Mouse (Mus musculus) MEL (cell line): ENCODE measurements around the gene Pdgfa. TPM values are rescaled to one million over a fixed set of nuclear protein-coding genes. Genes with fewer than 3 reads are reported as not detected.

Source experiments
- DNase-seq: peaks from one replicate; pipeline ENCODE4 v3.0.0; 2011; ENCODE audit warnings: low read depth, low spot score
- H3K27ac ChIP-seq: 2 replicates; pipeline ENCODE4 v1.5.1; 2012; ENCODE audit warnings: low read depth, mild to moderate bottlenecking, control low read depth, low read length, moderate library complexity; ENCODE audit not compliant: control insufficient read depth
- H3K27me3 ChIP-seq, 2 experiments: fragments of 150-350 bp in 1 of 2; sonication (generic) in 1 of 2; 2 replicates each; pipeline ENCODE4 v1.6.1; 2012; ENCODE audit warnings: low read length in 2 of 2, mild to moderate bottlenecking in 2 of 2, improper control_type of control experiment in 1 of 2, moderate library complexity in 1 of 2; ENCODE audit not compliant: insufficient read depth in 2 of 2, control insufficient read depth in 1 of 2
- H3K36me3 ChIP-seq, 2 experiments: 2 replicates each; pipeline ENCODE4 v1.6.1; 2012 to 2014; ENCODE audit warnings: low read length in 2 of 2, improper control_type of control experiment in 1 of 2, inconsistent platforms in 1 of 2, mild to moderate bottlenecking in 1 of 2; ENCODE audit not compliant: insufficient read depth in 2 of 2, control insufficient read depth in 1 of 2
- H3K4me1 ChIP-seq, 2 experiments: fragments of 150-350 bp in 1 of 2; sonication (generic) in 1 of 2; 2 replicates each; pipeline ENCODE4 v1.6.1; 2012; ENCODE audit warnings: low read length in 2 of 2, improper control_type of control experiment in 1 of 2, mild to moderate bottlenecking in 1 of 2; ENCODE audit not compliant: insufficient read depth in 2 of 2, control insufficient read depth in 1 of 2
- H3K4me3 ChIP-seq, 2 experiments: fragments of 150-350 bp in 1 of 2; sonication (generic) in 1 of 2; 2 replicates each; pipeline ENCODE4 v1.5.1; 2012; ENCODE audit warnings: low read depth in 2 of 2, low read length in 2 of 2, mild to moderate bottlenecking in 2 of 2, moderate library complexity in 2 of 2, control low read depth in 1 of 2, improper control_type of control experiment in 1 of 2; ENCODE audit not compliant: control insufficient read depth in 1 of 2, insufficient read depth in 1 of 2
- H3K79me2 ChIP-seq: 2 replicates; pipeline ENCODE4 v1.6.1; 2012; ENCODE audit warnings: mild to moderate bottlenecking, low read length, moderate library complexity; ENCODE audit not compliant: control insufficient read depth, poor library complexity, insufficient read depth
- H3K9ac ChIP-seq: 2 replicates; pipeline ENCODE4 v1.6.1; 2012; ENCODE audit warnings: low read depth, mild to moderate bottlenecking, control low read depth, low read length, moderate library complexity; ENCODE audit not compliant: control insufficient read depth, poor library complexity, severe bottlenecking
- H3K9me3 ChIP-seq: fragments of 150-350 bp; sonication (generic); replicated peaks from 2 replicates; pipeline ENCODE4 v1.6.1; 2012; ENCODE audit warnings: mild to moderate bottlenecking, low read length, improper control_type of control experiment, moderate library complexity; ENCODE audit not compliant: insufficient read depth
- BHLHE40 ChIP-seq: IDR thresholded peaks from 2 replicates; pipeline ENCODE4 v1.6.1; 2012; ENCODE audit warnings: low read depth, mild to moderate bottlenecking, inconsistent platforms, low read length, improper control_type of control experiment, borderline replicate concordance
- E2F4 ChIP-seq: IDR thresholded peaks from 2 replicates; pipeline ENCODE4 v1.6.1; 2011; ENCODE audit warnings: low read depth, low read length, improper control_type of control experiment, borderline replicate concordance
- JUND ChIP-seq: IDR thresholded peaks from 2 replicates; pipeline ENCODE4 v1.6.1; 2011; ENCODE audit warnings: low read depth, mild to moderate bottlenecking, improper control_type of control experiment, low read length
- KAT2A ChIP-seq: conservative IDR thresholded peaks from 2 replicates; pipeline ENCODE4 v1.6.1; 2012; ENCODE audit warnings: low read depth, low read length, improper control_type of control experiment, inconsistent platforms
- MAFK ChIP-seq: IDR thresholded peaks from 2 replicates; pipeline ENCODE4 v1.6.1; 2011; ENCODE audit warnings: low read depth, mild to moderate bottlenecking, low read length, improper control_type of control experiment, borderline replicate concordance
- MAX ChIP-seq: IDR thresholded peaks from 2 replicates; pipeline ENCODE4 v1.6.1; 2011; ENCODE audit warnings: low read length, improper control_type of control experiment
- MEF2A ChIP-seq: IDR thresholded peaks from 2 replicates; pipeline ENCODE4 v1.6.1; 2014; ENCODE audit warnings: low read depth, mild to moderate bottlenecking, inconsistent platforms, low read length, improper control_type of control experiment; ENCODE audit not compliant: poor library complexity, insufficient replicate concordance, severe bottlenecking; ENCODE audit errors: extremely low read depth
- MXI1 ChIP-seq: IDR thresholded peaks from 2 replicates; pipeline ENCODE4 v1.6.1; 2011; ENCODE audit warnings: mild to moderate bottlenecking, low read depth, low read length, improper control_type of control experiment
- NRF1 ChIP-seq: IDR thresholded peaks from 2 replicates; pipeline ENCODE4 v1.6.1; 2014; ENCODE audit warnings: low read depth, mild to moderate bottlenecking, inconsistent platforms, low read length, improper control_type of control experiment, moderate library complexity; ENCODE audit not compliant: poor library complexity, insufficient read depth, severe bottlenecking
- RCOR1 ChIP-seq: IDR thresholded peaks from 2 replicates; pipeline ENCODE4 v1.6.1; 2012; ENCODE audit warnings: low read depth, mild to moderate bottlenecking, inconsistent platforms, low read length, improper control_type of control experiment
- SIN3A ChIP-seq: IDR thresholded peaks from 2 replicates; pipeline ENCODE4 v1.6.1; 2012; ENCODE audit warnings: low read length, improper control_type of control experiment, inconsistent platforms
- SMC3 ChIP-seq: IDR thresholded peaks from 2 replicates; pipeline ENCODE4 v1.6.1; 2011; ENCODE audit warnings: low read depth, low read length, improper control_type of control experiment
- TAL1 ChIP-seq: IDR thresholded peaks from 2 replicates; pipeline ENCODE4 v1.6.1; 2012; ENCODE audit warnings: mild to moderate bottlenecking, inconsistent platforms, low read length, moderate library complexity, mixed read lengths
- ZKSCAN1 ChIP-seq: IDR thresholded peaks from 2 replicates; pipeline ENCODE4 v1.6.1; 2012; ENCODE audit warnings: low read depth, mild to moderate bottlenecking, inconsistent platforms, low read length, improper control_type of control experiment, moderate library complexity
- ZMIZ1 ChIP-seq: IDR thresholded peaks from 2 replicates; pipeline ENCODE4 v1.6.1; 2012; ENCODE audit warnings: low read depth, mild to moderate bottlenecking, inconsistent platforms, low read length, improper control_type of control experiment, moderate library complexity
- ZNF384 ChIP-seq: IDR thresholded peaks from 2 replicates; pipeline ENCODE4 v1.6.1; 2012; ENCODE audit warnings: low read depth, mild to moderate bottlenecking, inconsistent platforms, low read length, improper control_type of control experiment
- polyA plus RNA-seq, 2 experiments: library from polyadenylated mRNA; stranded (reverse) in 1 of 2; unstranded in 1 of 2; fragments of >175 nt in 1 of 2; fragments of >200 nt in 1 of 2; gene quantifications; 2 replicates each; pipeline versions ENCODE4 v1.2.1 to v1.2.4; 2012; ENCODE audit warnings: low replicate concordance in 2 of 2, low read depth in 1 of 2; ENCODE audit not compliant: insufficient read length in 2 of 2, insufficient read depth in 1 of 2, missing spikeins in 1 of 2
- total RNA-seq: library from RNA; depleted of rRNA; stranded (reverse); fragments of 300-350 nt; gene quantifications from 2 replicates; pipeline ENCODE4 v1.2.3, GENCODE M21; 2012

The Pdgfa gene
- total and polyA plus RNA-seq, 3 experiments, result not detected

- no peaks in the 10 kb centered on the region for H3K79me2 ChIP-seq
- TF ChIP-seq SMC3 (no peak), SIN3A (no peak), MAFK (no peak), BHLHE40 (no peak), MAX (no peak), NRF1 (no peak), MXI1 (no peak), MEF2A (no peak)
- H3K4me1 ChIP-seq, result no peaks in the 10 kb centered on the region
- H3K36me3 ChIP-seq, result no peaks in the 10 kb centered on the region
- no peaks in the 10 kb centered on the region for H3K9me3 ChIP-seq
- no peak overlapping the region for H3K9ac ChIP-seq
- no peak overlapping the region for H3K27ac ChIP-seq
- no peak overlapping the region for H3K4me3 ChIP-seq
- DNase-seq, result no peak
- H3K27me3 ChIP-seq, result no peaks in the 10 kb centered on the region
Measured at GRCm38 (mm10) chr5:138966033-138966724, 31.0 kb downstream of the Pdgfa start.

GRCm38 (mm10) chr5:138965590-138965989, 31.6 kb downstream of the Pdgfa start:
- H3K4me1 ChIP-seq, result no peaks in the 10 kb centered on the region
- TF ChIP-seq KAT2A (no peak), E2F4 (no peak), SIN3A (no peak), RCOR1 (no peak), ZKSCAN1 (no peak), NRF1 (no peak), TAL1 (no peak), JUND (no peak), ZNF384 (no peak), MEF2A (no peak), ZMIZ1 (no peak), SMC3 (no peak), BHLHE40 (no peak)
- no peaks in the 10 kb centered on the region for H3K27me3 ChIP-seq
- H3K27ac ChIP-seq, result no peak overlapping the region
- no peaks in the 10 kb centered on the region for H3K79me2 ChIP-seq
- H3K4me3 ChIP-seq, result no peak overlapping the region
- H3K9me3 ChIP-seq, result no peaks in the 10 kb centered on the region
- no peak overlapping the region for H3K9ac ChIP-seq
- DNase-seq, result no peak
- no peaks in the 10 kb centered on the region for H3K36me3 ChIP-seq
